Mouse (Mus musculus): ENCODE measurements around the gene Ctbp2.

Gene Ctbp2

GRCm38 (mm10) chr7:133088411-133088810 is 35.7 kb downstream of the Ctbp2 start:
- no peak for DNase-seq (ENCODE audit: low read depth, low spot score)

GRCm38 (mm10) chr7:133085408-133085807 is 38.7 kb downstream of the Ctbp2 start:
- no peak for DNase-seq (ENCODE audit: low read depth, low spot score)

- no peak for DNase-seq (ENCODE audit: low read depth, low spot score)
Measured at GRCm38 (mm10) chr7:133083936-133084614, 40.1 kb downstream of the Ctbp2 start.

- peak; percentile 63 for DNase-seq (ENCODE audit: low read depth, low spot score)
Measured at GRCm38 (mm10) chr7:133078929-133079328, 45.2 kb downstream of the Ctbp2 start.

GRCm38 (mm10) chr7:133074462-133075133 is 49.6 kb downstream of the Ctbp2 start:
- no peak for DNase-seq (ENCODE audit: low read depth, low spot score)

- DNase-seq (ENCODE audit: low read depth, low spot score): no peak
Measured at GRCm38 (mm10) chr7:133073147-133073651, 51.0 kb downstream of the Ctbp2 start.

GRCm38 (mm10) chr7:133072535-133072934 is 51.6 kb downstream of the Ctbp2 start:
- no peak for DNase-seq (ENCODE audit: low read depth, low spot score)

GRCm38 (mm10) chr7:133067321-133067841 is 56.8 kb downstream of the Ctbp2 start:
- no peak for DNase-seq (ENCODE audit: low read depth, low spot score)

GRCm38 (mm10) chr7:133066776-133067175 is 57.4 kb downstream of the Ctbp2 start:
- DNase-seq (ENCODE audit: low read depth, low spot score): no peak

GRCm38 (mm10) chr7:133062055-133062454 is 62.1 kb downstream of the Ctbp2 start:
- no peak for DNase-seq (ENCODE audit: low read depth, low spot score)

GRCm38 (mm10) chr7:133060170-133060569 is 64.0 kb downstream of the Ctbp2 start:
- no peak for DNase-seq (ENCODE audit: low read depth, low spot score)

- DNase-seq (ENCODE audit: low read depth, low spot score): no peak
Measured at GRCm38 (mm10) chr7:133059517-133060104, 64.5 kb downstream of the Ctbp2 start.

GRCm38 (mm10) chr7:133059150-133059509 is 65.0 kb downstream of the Ctbp2 start:
- no peak for DNase-seq (ENCODE audit: low read depth, low spot score)

GRCm38 (mm10) chr7:133058496-133059149 is 65.5 kb downstream of the Ctbp2 start:
- DNase-seq (ENCODE audit: low read depth, low spot score): no peak

- no peak for DNase-seq (ENCODE audit: low read depth, low spot score)
Measured at GRCm38 (mm10) chr7:133056924-133057323, 67.2 kb downstream of the Ctbp2 start.

GRCm38 (mm10) chr7:133054486-133054885 is 69.7 kb downstream of the Ctbp2 start:
- DNase-seq (ENCODE audit: low read depth, low spot score): no peak

GRCm38 (mm10) chr7:133053757-133054156 is 70.4 kb downstream of the Ctbp2 start:
- no peak for DNase-seq (ENCODE audit: low read depth, low spot score)

GRCm38 (mm10) chr7:133052819-133053218 is 71.3 kb downstream of the Ctbp2 start:
- no peak for DNase-seq (ENCODE audit: low read depth, low spot score)

GRCm38 (mm10) chr7:133050681-133051080 is 73.5 kb downstream of the Ctbp2 start:
- peak; percentile 37 for DNase-seq (ENCODE audit: low read depth, low spot score)

- no peak for DNase-seq (ENCODE audit: low read depth, low spot score)
Measured at GRCm38 (mm10) chr7:133048085-133048630, 76.0 kb downstream of the Ctbp2 start.

- no peak for DNase-seq (ENCODE audit: low read depth, low spot score)
Measured at GRCm38 (mm10) chr7:133047287-133047686, 76.9 kb downstream of the Ctbp2 start.

- no peak for DNase-seq (ENCODE audit: low read depth, low spot score)
Measured at GRCm38 (mm10) chr7:133044721-133045120, 79.4 kb downstream of the Ctbp2 start.

Data from ES-CJ7 (cell line).